Mouse (Mus musculus) intestine, embryonic 14.5 days (tissue): ENCODE data around the gene Olfr31. TPM values are rescaled to one million over a fixed set of nuclear protein-coding genes. Genes with fewer than 3 reads are reported as not detected.

Source experiments
- ATAC-seq: fragments of 200-750 bp; cut with Nextera tagmentation; replicated peaks from 2 replicates; pipeline ENCODE4 v1.8.0; 2017; ENCODE audit warnings: low read depth, moderate number of reproducible peaks, moderate TSS enrichment, moderate library complexity; ENCODE audit not compliant: low FRiP score, low TSS enrichment
- DNase-seq: peaks from one replicate; pipeline ENCODE4 v3.0.0-alpha.2; 2018; ENCODE audit warnings: low spot score
- H3K27ac ChIP-seq: fragments of 300-500 bp; sonication (generic); 2 replicates; pipeline ENCODE4 v1.5.1; 2014; ENCODE audit warnings: low read depth, mild to moderate bottlenecking, control low read depth
- H3K27me3 ChIP-seq: fragments of 300-500 bp; sonication (generic); replicated peaks from 2 replicates; pipeline ENCODE4 v1.6.1; 2014; ENCODE audit warnings: low read length, control low read depth; ENCODE audit not compliant: control insufficient read depth, insufficient read depth
- H3K36me3 ChIP-seq: fragments of 300-500 bp; sonication (generic); 2 replicates; pipeline ENCODE4 v1.6.1; 2014; ENCODE audit warnings: low read length, control low read depth; ENCODE audit not compliant: control insufficient read depth, insufficient read depth
- H3K4me1 ChIP-seq: fragments of 300-500 bp; sonication (generic); replicated peaks from 2 replicates; pipeline ENCODE4 v1.6.1; 2014; ENCODE audit warnings: low read length, control low read depth, mixed read lengths; ENCODE audit not compliant: control insufficient read depth, insufficient read depth
- H3K4me2 ChIP-seq: fragments of 300-500 bp; sonication (generic); 2 replicates; pipeline ENCODE4 v1.6.1; 2014; ENCODE audit warnings: low read length
- H3K4me3 ChIP-seq: fragments of 300-500 bp; sonication (generic); 2 replicates; pipeline ENCODE4 v1.5.1; 2014; ENCODE audit warnings: low read depth, low read length, control low read depth, mixed read lengths
- H3K9ac ChIP-seq: fragments of 300-500 bp; sonication (generic); 2 replicates; pipeline ENCODE4 v1.6.1; 2014; ENCODE audit warnings: mild to moderate bottlenecking, low read length
- H3K9me3 ChIP-seq: fragments of 300-500 bp; sonication (generic); 2 replicates; pipeline ENCODE4 v1.6.1; 2016; ENCODE audit warnings: low read length, control low read depth; ENCODE audit not compliant: control insufficient read depth
- WGBS: fragments of 180-500 bp; shearing (Covaris S2); extraction: QIAGEN DNeasy Blood & Tissue Kit; methylation state at CpG from one replicate; pipeline ENCODE4 v1.1.7; 2014; 5-methylcytosine and 5-hydroxymethylcytosine counted together
- polyA plus RNA-seq: library from polyadenylated mRNA; unstranded; fragments of >200 nt; fragmentation: Nextera tagmentation; extraction: Ambion mirVana; gene quantifications from 2 replicates; pipeline ENCODE4 v1.2.1, GENCODE M21; 2014

Olfr31 gene
- polyA plus RNA-seq, 1 experiment from 2014 or later = not detected

DNA sequence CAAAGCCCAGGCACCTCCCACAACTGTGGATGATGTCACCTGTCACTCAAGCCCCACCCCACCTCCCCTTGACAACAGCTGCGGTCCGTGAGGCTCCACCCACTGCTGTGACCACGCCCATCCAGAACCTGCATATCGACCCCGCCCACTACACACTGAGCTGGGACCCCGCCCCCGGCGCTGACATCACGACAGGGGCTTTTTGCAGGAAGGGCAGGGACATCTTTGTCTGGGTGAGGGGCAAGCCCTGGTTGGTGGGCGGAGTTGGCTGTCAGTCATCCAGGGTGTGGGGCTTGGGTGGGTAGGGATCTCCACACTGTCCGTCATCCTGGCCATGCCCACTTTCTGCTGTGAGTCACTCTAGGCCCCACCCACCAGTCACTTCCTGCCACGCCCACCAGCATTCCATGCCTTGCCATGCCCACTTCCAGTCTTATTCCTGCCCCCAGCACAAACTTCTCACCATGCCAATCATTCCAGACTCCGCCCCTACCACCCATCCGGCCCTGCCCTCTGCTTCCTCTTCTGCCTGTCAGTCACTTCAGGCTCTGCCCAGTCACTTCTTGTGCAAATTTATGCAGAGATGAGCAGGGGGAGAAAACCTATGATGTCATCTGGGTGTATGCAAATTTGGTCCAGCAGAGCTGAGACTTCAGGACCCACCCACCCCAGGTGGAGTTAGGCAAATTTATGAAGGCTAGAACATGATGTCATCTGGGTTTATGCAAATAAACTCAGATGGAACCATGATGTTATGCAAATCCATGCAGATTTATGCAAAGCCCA, 25.4 kb downstream of the Olfr31 start:
- Histone ChIP-seq H3K36me3 (no peaks in the 10 kb centered on the region), H3K4me3 (no peak overlapping the region), H3K27ac (no peak overlapping the region), H3K4me1 (no peaks in the 10 kb centered on the region), H3K9me3 (peaks cover 56% of the 10 kb centered on the region), H3K9ac (no peak overlapping the region), H3K27me3 (no peaks in the 10 kb centered on the region), H3K4me2 (no peak overlapping the region)
- 97% methylated on average over 14 of the region's 14 CpGs for WGBS
- no peak for ATAC-seq
- peak; percentile 68 for DNase-seq

DNA sequence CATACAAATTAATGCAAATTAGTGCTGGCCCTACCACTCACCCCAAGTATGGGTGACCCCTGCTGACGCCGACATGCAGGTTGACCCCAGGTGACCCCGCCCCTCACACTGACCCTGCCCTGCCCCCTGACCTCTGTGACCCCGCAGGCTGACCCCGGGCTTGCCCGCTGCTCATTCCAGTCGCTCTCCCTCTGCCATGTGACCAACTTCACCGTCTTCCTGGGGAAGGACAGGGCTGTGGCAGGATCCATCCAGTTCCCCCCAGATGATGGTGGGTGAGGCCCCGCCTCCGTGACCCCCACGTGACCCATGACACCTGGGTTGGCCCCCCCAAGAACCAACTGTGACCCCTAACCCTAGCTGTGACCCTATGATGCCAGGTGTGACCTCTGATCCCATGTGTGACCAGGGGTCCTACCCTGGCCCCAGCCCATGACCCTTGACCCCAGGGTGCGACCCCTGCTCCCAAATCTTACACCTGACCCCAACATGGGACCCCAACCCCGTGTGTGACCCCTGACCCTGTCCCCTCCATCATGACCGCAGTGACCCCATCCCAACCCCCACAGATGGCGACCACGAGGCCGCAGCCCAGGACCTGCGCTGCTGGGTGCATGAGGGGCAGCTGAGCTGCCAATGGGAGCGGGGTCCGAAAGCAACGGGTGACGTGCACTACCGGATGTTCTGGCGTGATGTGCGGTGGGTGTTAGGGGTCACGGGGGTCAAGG, 26.2 kb downstream of the Olfr31 start:
- Histone ChIP-seq H3K36me3 (no peaks in the 10 kb centered on the region), H3K9ac (no peak overlapping the region), H3K4me3 (no peak overlapping the region), H3K4me2 (no peak overlapping the region), H3K4me1 (no peaks in the 10 kb centered on the region), H3K9me3 (peaks cover 62% of the 10 kb centered on the region), H3K27ac (no peak overlapping the region), H3K27me3 (no peaks in the 10 kb centered on the region)
- no peak for ATAC-seq
- 96% methylated on average over 26 of the region's 26 CpGs for WGBS
- peak; percentile 61 for DNase-seq

DNA sequence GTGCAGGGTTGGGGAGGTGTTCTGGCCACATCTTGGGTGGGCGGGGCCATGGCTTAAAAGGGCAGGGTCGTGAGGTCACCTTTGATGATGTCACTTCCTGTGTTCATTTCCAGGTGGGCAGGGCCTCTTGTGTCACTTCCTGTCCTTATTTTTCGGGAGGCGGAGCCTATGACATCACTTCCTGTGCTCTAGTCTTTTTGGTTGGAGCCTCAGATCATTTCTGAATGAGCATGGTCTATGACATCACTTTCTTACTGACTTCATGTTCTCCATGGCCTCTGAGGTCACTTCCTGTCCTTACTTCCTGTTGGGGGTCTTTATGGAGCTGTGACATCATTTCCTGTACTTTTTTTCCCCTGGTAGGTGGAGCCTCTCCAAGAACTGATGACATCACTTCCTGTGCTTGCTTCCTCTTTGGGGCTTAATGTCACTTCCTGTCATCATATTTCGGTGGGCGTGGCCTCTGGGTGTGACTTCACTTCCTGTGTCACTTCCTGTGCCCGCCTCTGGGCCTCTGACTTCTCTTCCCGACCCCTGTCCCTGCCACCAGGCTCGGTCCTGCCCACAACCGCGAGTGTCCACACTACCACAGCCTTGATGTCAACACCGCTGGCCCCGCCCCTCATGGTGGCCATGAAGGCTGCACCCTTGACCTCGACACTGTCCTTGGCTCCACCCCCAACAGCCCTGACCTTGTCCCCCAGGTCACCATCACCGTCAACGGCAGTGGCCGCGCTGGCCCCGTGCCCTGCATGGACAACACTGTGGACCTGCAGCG, 27.0 kb downstream of the Olfr31 start:
- ATAC-seq (no peak), DNase-seq (peak; percentile 78)
- Histone ChIP-seq H3K4me3 (no peak overlapping the region), H3K36me3 (no peaks in the 10 kb centered on the region), H3K9me3 (peaks cover 64% of the 10 kb centered on the region), H3K4me2 (no peak overlapping the region), H3K27me3 (no peaks in the 10 kb centered on the region), H3K4me1 (no peaks in the 10 kb centered on the region), H3K27ac (no peak overlapping the region), H3K9ac (no peak overlapping the region)
- 95% methylated on average over 20 of the region's 20 CpGs for WGBS

DNA sequence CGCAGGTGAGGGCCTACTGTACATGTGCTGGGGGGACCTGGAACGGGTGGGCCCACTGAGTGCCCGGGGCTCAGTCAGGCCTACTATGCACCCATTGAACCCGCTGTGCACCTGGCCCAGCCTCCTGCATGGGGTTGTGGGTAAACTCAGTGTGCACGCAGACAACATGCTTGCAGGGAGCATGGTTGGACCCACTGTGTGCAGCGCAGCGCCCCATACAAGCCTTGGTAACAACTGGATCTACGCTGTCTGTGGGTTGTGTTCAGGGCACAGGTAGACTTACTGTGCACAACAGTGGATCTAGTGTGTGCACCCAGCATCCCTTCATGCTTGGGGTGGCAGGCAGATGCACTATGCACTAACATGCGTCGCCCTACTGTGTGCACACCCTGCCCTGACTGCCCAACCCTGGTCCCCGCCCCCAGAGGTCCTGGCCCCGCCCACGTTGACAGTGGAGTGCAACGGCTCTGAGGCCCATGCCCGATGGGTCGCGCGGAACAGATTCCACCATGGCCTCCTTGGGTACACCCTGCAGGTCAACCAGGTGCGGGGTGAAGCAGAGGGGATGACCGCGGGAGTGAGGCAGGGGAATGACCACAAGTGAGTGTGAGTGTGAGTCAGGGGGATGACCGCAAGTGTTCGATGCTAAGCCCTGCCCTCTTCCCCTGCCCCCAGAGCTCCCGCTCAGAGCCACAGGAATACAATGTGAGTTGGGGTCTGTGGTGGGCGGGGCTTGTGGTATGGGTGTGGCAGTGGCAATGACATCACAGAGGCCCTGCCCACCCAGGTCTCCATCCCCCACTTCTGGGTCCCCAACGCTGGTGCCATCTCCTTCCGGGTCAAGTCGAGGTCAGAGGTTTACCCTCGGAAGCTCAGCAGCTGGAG, 27.9 kb downstream of the Olfr31 start:
- no peak overlapping the region for H3K4me3 ChIP-seq
- no peaks in the 10 kb centered on the region for H3K4me1 ChIP-seq
- H3K36me3 ChIP-seq = no peaks in the 10 kb centered on the region
- DNase-seq (peak; percentile 53), ATAC-seq (no peak)
- H3K9ac ChIP-seq = no peak overlapping the region
- WGBS = 95% methylated on average over 29 of the region's 29 CpGs
- H3K27me3 ChIP-seq = no peaks in the 10 kb centered on the region
- H3K4me2 ChIP-seq = no peak overlapping the region
- peaks cover 73% of the 10 kb centered on the region for H3K9me3 ChIP-seq
- no peak overlapping the region for H3K27ac ChIP-seq

DNA sequence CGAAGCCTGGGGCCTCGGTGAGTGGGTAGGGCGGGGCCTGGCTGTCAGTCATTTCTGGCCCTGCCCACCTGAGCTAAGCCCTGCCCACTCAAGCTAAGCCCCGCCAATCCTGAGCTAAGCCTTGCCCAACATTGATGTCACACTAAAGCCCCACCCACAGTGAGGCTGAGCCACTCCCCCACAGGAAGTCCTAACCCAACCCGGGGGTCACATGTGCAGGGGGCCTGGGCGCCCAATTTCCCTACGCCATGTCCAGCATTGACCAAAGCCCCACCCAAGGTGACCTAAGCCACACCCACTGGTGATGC, 28.5 kb downstream of the Olfr31 start:
- H3K9ac ChIP-seq = no peak overlapping the region
- peak; percentile 51 for DNase-seq
- H3K4me3 ChIP-seq = no peak overlapping the region
- peaks cover 75% of the 10 kb centered on the region for H3K9me3 ChIP-seq
- H3K27me3 ChIP-seq = no peaks in the 10 kb centered on the region
- H3K27ac ChIP-seq = no peak overlapping the region
- 96% methylated on average over 7 of the region's 7 CpGs for WGBS
- no peak for ATAC-seq
- H3K4me1 ChIP-seq = no peaks in the 10 kb centered on the region
- no peaks in the 10 kb centered on the region for H3K36me3 ChIP-seq
- no peak overlapping the region for H3K4me2 ChIP-seq

DNA sequence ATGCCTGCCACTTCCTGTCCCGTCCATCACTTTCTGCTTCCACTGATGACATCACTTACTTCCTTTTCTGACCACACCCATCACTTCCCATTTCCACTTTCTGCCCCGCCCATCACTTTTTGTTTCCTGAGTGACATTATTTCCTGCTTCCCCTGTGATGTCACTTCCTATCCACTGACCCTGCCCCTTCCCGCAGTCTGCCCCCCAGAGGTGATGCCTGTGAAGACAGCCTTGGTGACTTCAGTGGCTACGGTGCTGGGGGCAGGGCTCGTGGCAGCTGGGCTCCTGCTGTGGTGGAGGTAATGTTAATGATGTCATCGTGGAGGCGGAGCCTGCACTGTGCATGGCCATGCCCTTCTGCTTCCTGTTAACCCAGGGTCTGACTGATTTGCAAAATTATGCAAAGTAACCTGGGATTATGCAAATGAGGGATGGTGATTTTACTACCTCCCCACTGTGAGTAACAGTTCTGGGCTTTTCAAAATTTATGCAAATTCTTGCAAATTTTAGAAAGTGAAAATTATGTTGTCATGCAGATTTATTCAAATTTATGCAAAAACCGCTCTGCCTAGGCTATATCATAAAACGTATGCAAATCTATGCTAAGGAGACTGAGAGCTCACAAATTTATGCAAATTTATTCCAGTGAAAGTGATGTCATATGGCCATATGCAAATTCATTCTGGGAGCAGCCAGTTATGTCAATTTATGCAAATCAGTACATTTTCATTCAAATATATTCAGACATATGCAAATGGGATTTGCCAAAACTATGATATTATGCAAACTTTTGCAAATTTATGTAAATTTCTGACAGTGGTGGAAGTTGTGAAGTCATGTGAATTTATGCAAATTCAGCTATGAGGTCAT, 29.3 kb downstream of the Olfr31 start:
- ATAC-seq (no peak), DNase-seq (peak; percentile 57)
- WGBS = 96% methylated on average over 9 of the region's 9 CpGs
- Histone ChIP-seq H3K4me1 (no peaks in the 10 kb centered on the region), H3K9ac (no peak overlapping the region), H3K4me2 (no peak overlapping the region), H3K36me3 (no peaks in the 10 kb centered on the region), H3K27ac (no peak overlapping the region), H3K4me3 (no peak overlapping the region), H3K27me3 (no peaks in the 10 kb centered on the region), H3K9me3 (peaks cover 70% of the 10 kb centered on the region)

DNA sequence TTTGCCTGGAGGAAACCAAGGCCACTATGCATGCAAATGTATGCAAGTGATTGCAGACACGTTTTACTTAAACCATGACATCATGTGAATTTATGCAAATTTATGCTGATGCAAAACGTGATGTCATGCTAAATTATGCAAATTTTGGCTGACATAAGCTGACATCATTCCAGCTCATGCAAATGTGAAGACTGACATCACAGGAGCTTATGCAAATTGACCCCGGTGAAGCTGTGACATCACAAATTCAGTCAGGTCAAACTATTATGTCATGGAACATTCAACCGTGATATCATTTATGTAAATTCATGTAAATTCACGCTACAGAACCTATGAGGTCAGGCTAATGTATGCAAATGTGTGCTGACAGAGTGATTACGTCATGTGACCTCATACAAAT, 30.0 kb downstream of the Olfr31 start:
- H3K4me2 ChIP-seq = no peak overlapping the region
- ATAC-seq (no peak), DNase-seq (peak; percentile 74)
- no peaks in the 10 kb centered on the region for H3K27me3 ChIP-seq
- H3K4me3 ChIP-seq = no peak overlapping the region
- H3K9ac ChIP-seq = no peak overlapping the region
- H3K4me1 ChIP-seq = no peaks in the 10 kb centered on the region
- H3K27ac ChIP-seq = no peak overlapping the region
- no peaks in the 10 kb centered on the region for H3K36me3 ChIP-seq
- peaks cover 64% of the 10 kb centered on the region for H3K9me3 ChIP-seq
- 86% methylated on average over 6 of the region's 6 CpGs for WGBS
